Mouse (Mus musculus) small intestine, adult 2 months (tissue): Measurements from ENCODE around the gene Itga9. TPM values are rescaled to one million over a fixed set of nuclear protein-coding genes. Genes with fewer than 3 reads are reported as not detected.

Source experiments
- H3K27ac ChIP-seq: fragments of 200-500 bp; 2 replicates; pipeline ENCODE4 v1.5.1; 2012; ENCODE audit warnings: low read depth, low read length, control low read depth, inconsistent platforms; ENCODE audit not compliant: insufficient read depth
- H3K27me3 ChIP-seq: fragments of 200-500 bp; 2 replicates; pipeline ENCODE4 v1.6.1; 2012; ENCODE audit warnings: mild to moderate bottlenecking, moderate library complexity, low read length, inconsistent platforms; ENCODE audit not compliant: control insufficient read depth, insufficient read depth
- H3K36me3 ChIP-seq: fragments of 200-500 bp; 2 replicates; pipeline ENCODE4 v1.6.1; 2012; ENCODE audit warnings: mild to moderate bottlenecking, low read length, control low read depth, inconsistent platforms; ENCODE audit not compliant: control insufficient read depth, insufficient read depth
- H3K4me1 ChIP-seq: fragments of 200-500 bp; 2 replicates; pipeline ENCODE4 v1.6.1; 2012; ENCODE audit warnings: low read length, inconsistent platforms, mixed read lengths; ENCODE audit not compliant: control insufficient read depth, insufficient read depth, insufficient read length
- H3K4me3 ChIP-seq: fragments of 200-500 bp; 2 replicates; pipeline ENCODE4 v1.5.1; 2012; ENCODE audit warnings: low read depth, mild to moderate bottlenecking, control low read depth, inconsistent platforms, low read length, moderate library complexity
- CTCF ChIP-seq: fragments of 200-500 bp; IDR thresholded peaks from 2 replicates; pipeline ENCODE4 v1.5.1; 2012; ENCODE audit warnings: low read depth, mild to moderate bottlenecking, control low read depth, inconsistent platforms, low read length, moderate library complexity, mixed read lengths; ENCODE audit not compliant: insufficient replicate concordance, insufficient read length; ENCODE audit errors: extremely low read depth
- POLR2A ChIP-seq: fragments of 200-500 bp; IDR thresholded peaks from 2 replicates; pipeline ENCODE4 v1.6.1; 2012; ENCODE audit warnings: low read depth, mild to moderate bottlenecking, control low read depth, inconsistent platforms, low read length, moderate library complexity
- WGBS: fragments of 180-500 bp; shearing (Covaris S2); methylation state at CpG from one replicate; pipeline ENCODE4 v1.1.7; 2018; 5-methylcytosine and 5-hydroxymethylcytosine counted together
- polyA plus RNA-seq: library from polyadenylated mRNA; depleted of rRNA; stranded (reverse); fragments of >200 nt; gene quantifications from 2 replicates; pipeline ENCODE4 v1.2.3, GENCODE M21; 2012

The Itga9 gene
- polyA plus RNA-seq, 1 experiment, result 8.0 TPM

- WGBS, result 70% methylated on average over 15 of the region's 15 CpGs
- H3K4me3 ChIP-seq, result no peak overlapping the region
- TF ChIP-seq CTCF (no peak), POLR2A (no peak)
- H3K36me3 ChIP-seq, result no peaks in the 10 kb centered on the region
- peak overlapping the region; percentile 53 for H3K27ac ChIP-seq
- H3K4me1 ChIP-seq, result peaks cover 8% of the 10 kb centered on the region; the same call in 1 of the 2 replicates
- no peaks in the 10 kb centered on the region for H3K27me3 ChIP-seq
Observed at GRCm38 (mm10) chr9:118801176-118801909, 194.9 kb downstream of the Itga9 start.

DNA sequence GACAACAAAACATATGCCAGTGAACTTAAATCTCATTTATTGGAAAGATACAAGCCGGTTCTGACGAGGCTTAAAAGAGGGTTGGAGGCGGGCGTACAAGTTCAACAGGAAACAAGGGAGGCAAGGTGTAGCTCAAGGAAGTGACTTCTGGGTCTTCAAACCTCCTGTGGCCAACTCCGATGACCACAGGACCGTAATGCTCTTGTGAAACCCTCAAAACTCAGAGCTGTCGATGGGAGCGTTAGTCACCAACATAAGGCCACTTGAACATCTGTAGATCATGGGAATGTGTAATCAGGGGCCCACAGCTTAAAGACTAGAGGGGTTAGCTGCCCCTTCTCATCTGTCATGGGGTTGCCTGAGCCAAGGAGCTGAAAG is 195.4 kb downstream of the Itga9 start:
- H3K27ac ChIP-seq, result peak overlapping the region; percentile 12; the same call in 1 of the 2 replicates
- H3K27me3 ChIP-seq, result no peaks in the 10 kb centered on the region
- H3K36me3 ChIP-seq, result no peaks in the 10 kb centered on the region
- H3K4me3 ChIP-seq, result no peak overlapping the region
- WGBS, result 77% methylated on average over 8 of the region's 8 CpGs
- H3K4me1 ChIP-seq, result peaks cover 8% of the 10 kb centered on the region; the same call in 1 of the 2 replicates
- no peak for TF ChIP-seq POLR2A
- no peak for TF ChIP-seq CTCF

- H3K36me3 ChIP-seq, result no peaks in the 10 kb centered on the region
- H3K27me3 ChIP-seq, result no peaks in the 10 kb centered on the region
- no peak overlapping the region for H3K4me3 ChIP-seq
- peak overlapping the region; percentile 12; the same call in 1 of the 2 replicates for H3K27ac ChIP-seq
- no peak for TF ChIP-seq CTCF
- no peak for TF ChIP-seq POLR2A
- H3K4me1 ChIP-seq, result peaks cover 8% of the 10 kb centered on the region; the same call in 1 of the 2 replicates
- WGBS, result 86% methylated on average over 11 of the region's 11 CpGs
Observed at GRCm38 (mm10) chr9:118802380-118802779, 195.9 kb downstream of the Itga9 start.

DNA sequence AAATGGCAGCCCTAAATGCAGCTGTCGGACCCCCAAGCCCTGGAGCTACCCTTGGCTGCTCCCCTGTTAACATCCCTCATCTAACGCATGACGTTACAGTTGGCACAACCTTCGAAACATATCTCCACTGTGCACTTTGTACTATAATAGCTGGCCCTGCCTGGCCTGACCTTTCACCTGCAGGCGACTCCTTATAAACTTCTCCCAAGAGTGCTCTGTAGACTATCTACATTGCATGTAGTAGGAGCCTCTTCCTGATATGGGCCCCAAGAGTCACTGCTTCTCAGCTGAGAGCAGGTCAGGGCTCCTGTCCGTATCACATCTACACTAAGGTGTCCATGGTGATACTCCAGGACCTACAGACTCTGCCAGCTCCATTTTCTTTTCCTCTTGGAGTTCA is 199.2 kb downstream of the Itga9 start:
- peak overlapping the region; percentile 48 for H3K27ac ChIP-seq
- H3K36me3 ChIP-seq, result no peaks in the 10 kb centered on the region
- H3K4me1 ChIP-seq, result peaks cover 8% of the 10 kb centered on the region; the same call in 1 of the 2 replicates
- no peaks in the 10 kb centered on the region for H3K27me3 ChIP-seq
- no peak overlapping the region for H3K4me3 ChIP-seq
- 41% methylated on average over 6 of the region's 6 CpGs for WGBS
- TF ChIP-seq POLR2A, result no peak

DNA sequence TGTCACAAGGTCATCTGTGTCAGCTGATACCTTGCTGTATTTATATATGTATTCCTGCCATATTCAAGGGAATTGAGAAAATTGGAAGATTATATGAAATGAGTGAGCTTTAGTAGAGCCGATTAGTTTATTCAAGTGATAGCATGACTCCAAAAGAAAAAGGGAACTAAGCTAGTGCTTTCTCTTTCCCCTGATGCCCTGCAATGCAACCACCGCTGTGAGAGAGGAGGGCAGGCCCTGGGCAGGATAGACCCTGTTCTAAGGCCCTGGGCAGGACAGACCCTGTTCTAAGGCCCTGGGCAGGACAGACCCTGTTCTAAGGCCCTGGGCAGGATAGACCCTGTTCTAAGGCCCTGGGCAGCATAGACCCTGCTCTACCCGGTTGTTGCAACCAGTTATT is 201.2 kb downstream of the Itga9 start:
- WGBS, result 84% methylated on average over 3 of the region's 3 CpGs
- no peak for TF ChIP-seq CTCF
- no peak for TF ChIP-seq POLR2A
- peaks cover 8% of the 10 kb centered on the region; the same call in 1 of the 2 replicates for H3K4me1 ChIP-seq
- no peak overlapping the region for H3K4me3 ChIP-seq
- H3K36me3 ChIP-seq, result no peaks in the 10 kb centered on the region
- H3K27ac ChIP-seq, result no peak overlapping the region
- no peaks in the 10 kb centered on the region for H3K27me3 ChIP-seq

DNA sequence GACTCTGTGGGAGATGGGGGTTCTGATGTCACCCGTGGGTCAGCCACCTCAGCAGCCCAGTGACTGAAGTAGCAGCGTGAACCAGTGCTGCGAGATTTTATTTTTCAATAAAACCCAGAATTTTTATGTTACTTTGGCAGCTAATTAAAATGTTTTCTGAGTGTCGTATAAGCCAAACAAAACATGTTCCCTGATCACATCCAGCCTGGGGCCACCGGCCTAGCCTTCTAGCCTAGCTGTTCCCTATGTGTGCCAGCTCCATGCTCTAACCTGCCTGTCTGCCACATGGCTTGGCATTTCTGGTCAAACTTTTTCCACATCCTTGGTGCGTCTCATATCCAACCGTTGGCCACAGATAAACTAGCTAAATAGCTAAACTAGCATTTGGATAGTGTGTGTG is 205.7 kb downstream of the Itga9 start:
- no peak overlapping the region for H3K4me3 ChIP-seq
- peaks cover 3% of the 10 kb centered on the region; the same call in 1 of the 2 replicates for H3K4me1 ChIP-seq
- H3K27ac ChIP-seq, result no peak overlapping the region
- TF ChIP-seq CTCF (no peak), POLR2A (no peak)
- 89% methylated on average over 7 of the region's 7 CpGs for WGBS
- H3K27me3 ChIP-seq, result no peaks in the 10 kb centered on the region
- no peaks in the 10 kb centered on the region for H3K36me3 ChIP-seq

GRCm38 (mm10) chr9:118813492-118813891 is 207.0 kb downstream of the Itga9 start:
- Histone ChIP-seq H3K36me3 (no peaks in the 10 kb centered on the region), H3K4me1 (peaks cover 3% of the 10 kb centered on the region; the same call in 1 of the 2 replicates), H3K4me3 (no peak overlapping the region), H3K27me3 (no peaks in the 10 kb centered on the region), H3K27ac (no peak overlapping the region)
- TF ChIP-seq POLR2A, result no peak
- no peak for TF ChIP-seq CTCF
- WGBS, result 90% methylated on average over 5 of the region's 5 CpGs

GRCm38 (mm10) chr9:118814056-118814455 is 207.6 kb downstream of the Itga9 start:
- 41% methylated on average over 16 of the region's 16 CpGs for WGBS
- TF ChIP-seq CTCF, result no peak
- TF ChIP-seq POLR2A, result no peak
- H3K4me1 ChIP-seq, result peaks cover 3% of the 10 kb centered on the region; the same call in 1 of the 2 replicates

More at GRCm38 (mm10) chr9:118814056-118814455, 207.6 kb downstream of the Itga9 start:
- Histone ChIP-seq H3K4me3 (no peak overlapping the region), H3K36me3 (no peaks in the 10 kb centered on the region), H3K27ac (no peak overlapping the region), H3K27me3 (no peaks in the 10 kb centered on the region)
